Mouse (Mus musculus) stomach, postnatal 0 days (tissue): ENCODE data around the gene Cd24a. TPM values are rescaled to one million over a fixed set of nuclear protein-coding genes. Genes with fewer than 3 reads are reported as not detected.
A peak's percentile ranks its signal among the peaks of the same experiment; 100 is the strongest.

Experiments used
- ATAC-seq: fragments of 200-750 bp; cut with Nextera tagmentation; 2 replicates; pipeline ENCODE4 v1.8.0; 2017; ENCODE audit not compliant: low FRiP score, low TSS enrichment
- DNase-seq: peaks from one replicate; pipeline ENCODE4 v3.0.0-alpha.2; 2016; ENCODE audit warnings: low spot score
- H3K27ac ChIP-seq: fragments of 300-500 bp; sonication (generic); replicated peaks from 2 replicates; pipeline ENCODE4 v1.5.1; 2014; ENCODE audit warnings: mild to moderate bottlenecking, control low read depth
- H3K27me3 ChIP-seq: fragments of 300-500 bp; sonication (generic); 2 replicates; pipeline ENCODE4 v1.6.1; 2014; ENCODE audit warnings: low read length; ENCODE audit not compliant: control insufficient read depth, insufficient read depth
- H3K36me3 ChIP-seq: fragments of 300-500 bp; sonication (generic); 2 replicates; pipeline ENCODE4 v1.6.1; 2014; ENCODE audit warnings: low read length, mixed read lengths; ENCODE audit not compliant: control insufficient read depth, insufficient read depth
- H3K4me1 ChIP-seq: fragments of 300-500 bp; sonication (generic); replicated peaks from 2 replicates; pipeline ENCODE4 v1.6.1; 2014; ENCODE audit warnings: antibody characterized with exemption; ENCODE audit not compliant: control insufficient read depth, insufficient read depth
- H3K4me2 ChIP-seq: fragments of 300-500 bp; sonication (generic); replicated peaks from 2 replicates; pipeline ENCODE4 v1.6.1; 2014; ENCODE audit warnings: low read depth, mild to moderate bottlenecking, control low read depth, moderate library complexity
- H3K4me3 ChIP-seq: fragments of 300-500 bp; sonication (generic); 2 replicates; pipeline ENCODE4 v1.5.1; 2014; ENCODE audit warnings: low read depth, low read length, control low read depth
- H3K9ac ChIP-seq: fragments of 300-500 bp; sonication (generic); 2 replicates; pipeline ENCODE4 v1.6.1; 2014; ENCODE audit warnings: mild to moderate bottlenecking, low read length, control low read depth, mixed read lengths
- H3K9me3 ChIP-seq: fragments of 300-500 bp; sonication (generic); 2 replicates; pipeline ENCODE4 v1.6.1; 2016; ENCODE audit warnings: low read length; ENCODE audit not compliant: control insufficient read depth
- CTCF ChIP-seq: IDR thresholded peaks from 2 replicates; pipeline ENCODE4 v1.5.1; 2016; ENCODE audit warnings: antibody characterized with exemption, low read depth, mild to moderate bottlenecking, moderate library complexity
- EP300 ChIP-seq: optimal IDR thresholded peaks from 2 replicates; pipeline ENCODE3; 2016; ENCODE audit warnings: antibody characterized with exemption
- WGBS: fragments of 180-500 bp; shearing (Covaris S2); extraction: QIAGEN DNeasy Blood & Tissue Kit; methylation state at CpG from one replicate; pipeline ENCODE4 v1.1.7; 2014; 5-methylcytosine and 5-hydroxymethylcytosine counted together
- polyA plus RNA-seq: library from polyadenylated mRNA; unstranded; fragments of >200 nt; fragmentation: Nextera tagmentation; extraction: Ambion mirVana; gene quantifications from 2 replicates; pipeline ENCODE4 v1.2.1, GENCODE M21; 2015

Gene Cd24a
- 397 and 409 TPM in 2 replicates for polyA plus RNA-seq

DNA sequence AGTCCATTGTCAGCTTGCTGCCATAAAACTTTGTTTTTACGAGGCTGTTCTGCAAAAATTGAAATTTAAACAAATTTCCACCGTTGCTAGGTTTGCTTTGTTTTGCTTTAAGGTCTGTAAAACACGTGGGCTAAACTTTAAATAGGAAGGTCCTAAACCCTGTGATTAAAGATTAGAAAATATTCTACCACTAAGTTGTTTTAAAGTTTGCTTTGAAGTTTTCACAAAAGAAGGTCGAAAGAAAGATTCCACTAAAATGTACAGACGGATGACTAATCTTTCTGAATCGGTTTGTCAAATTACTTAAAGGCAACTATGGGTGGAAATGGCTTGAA, at the start of gene Cd24a:
Gene Cd24a (plus strand): TSS at position 288 of the 335 bp plus-strand sequence.
- TF ChIP-seq CTCF (no peak), EP300 (no peak)
- peak within 1 kb of the TSS; percentile 96 for H3K4me2 ChIP-seq
- DNase-seq (no peak), ATAC-seq (no peak)
- H3K9me3 ChIP-seq: no peaks in the 10 kb centered on the region
- WGBS: 3% methylated on average over 6 of the region's 6 CpGs
- H3K9ac ChIP-seq: peak within 1 kb of the TSS; percentile 69
- no peaks in the 10 kb centered on the region for H3K36me3 ChIP-seq
- H3K27me3 ChIP-seq: no peaks in the 10 kb centered on the region
- peak within 1 kb of the TSS; percentile 48 for H3K4me3 ChIP-seq
- no peaks in the 10 kb centered on the region for H3K4me1 ChIP-seq
- peak within 1 kb of the TSS; percentile 96 for H3K27ac ChIP-seq

DNA sequence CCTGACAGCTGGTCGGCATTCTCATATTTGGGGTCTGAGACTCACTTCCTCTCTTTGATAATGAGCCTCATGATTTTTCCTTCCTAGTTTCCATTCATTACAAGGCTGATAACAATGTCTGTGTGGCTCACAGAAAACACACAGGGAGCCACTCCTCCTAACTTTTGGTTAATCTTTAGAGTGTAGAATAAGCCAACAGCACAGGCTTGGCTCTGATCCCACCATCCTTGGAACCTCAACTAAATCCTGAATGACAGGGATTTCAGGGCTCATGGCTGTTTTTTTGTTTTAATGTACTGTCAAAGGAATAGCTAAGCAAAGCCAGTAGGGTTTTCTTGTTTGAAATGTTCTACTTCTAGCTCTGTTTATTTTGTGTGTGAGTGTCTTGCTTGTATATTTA, 43.7 kb upstream of the Cd24a start:
- Histone ChIP-seq H3K27me3 (no peaks in the 10 kb centered on the region), H3K36me3 (peaks cover 16% of the 10 kb centered on the region), H3K27ac (no peak overlapping the region), H3K9ac (no peak overlapping the region), H3K9me3 (no peaks in the 10 kb centered on the region), H3K4me3 (no peak overlapping the region), H3K4me1 (no peaks in the 10 kb centered on the region), H3K4me2 (no peak overlapping the region)
- DNase-seq (no peak), ATAC-seq (no peak)
- TF ChIP-seq EP300 (no peak), CTCF (no peak)
- WGBS: 46% methylated on average over 1 of the region's 1 CpGs

DNA sequence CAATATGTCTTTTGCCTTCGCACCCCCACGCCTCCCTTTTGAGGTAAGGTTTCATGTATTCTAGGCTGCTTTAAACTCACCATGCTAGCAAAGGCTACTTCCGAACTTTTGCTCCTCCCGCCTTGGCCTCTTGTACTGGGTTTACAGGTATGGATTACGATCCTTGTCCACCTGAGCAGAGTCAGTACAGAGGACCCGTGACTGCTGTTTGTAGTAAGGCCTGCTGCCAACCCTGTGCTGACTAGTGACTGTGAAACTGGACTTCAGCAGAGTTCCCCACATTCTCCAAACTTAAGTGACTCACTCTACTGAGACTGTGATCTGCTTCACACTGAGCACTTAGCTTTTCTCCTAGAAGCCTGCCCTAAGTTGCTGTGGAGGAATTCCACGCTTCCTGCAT, 40.4 kb upstream of the Cd24a start:
- Histone ChIP-seq H3K4me2 (no peak overlapping the region), H3K27me3 (no peaks in the 10 kb centered on the region), H3K4me3 (no peak overlapping the region), H3K27ac (no peak overlapping the region), H3K9ac (no peak overlapping the region), H3K9me3 (no peaks in the 10 kb centered on the region), H3K4me1 (no peaks in the 10 kb centered on the region), H3K36me3 (peaks cover 5% of the 10 kb centered on the region; the same call in 1 of the 2 replicates)
- WGBS: 86% methylated on average over 7 of the region's 7 CpGs
- no peak for DNase-seq
- TF ChIP-seq EP300: no peak
- no peak for TF ChIP-seq CTCF
- ATAC-seq: no peak

DNA sequence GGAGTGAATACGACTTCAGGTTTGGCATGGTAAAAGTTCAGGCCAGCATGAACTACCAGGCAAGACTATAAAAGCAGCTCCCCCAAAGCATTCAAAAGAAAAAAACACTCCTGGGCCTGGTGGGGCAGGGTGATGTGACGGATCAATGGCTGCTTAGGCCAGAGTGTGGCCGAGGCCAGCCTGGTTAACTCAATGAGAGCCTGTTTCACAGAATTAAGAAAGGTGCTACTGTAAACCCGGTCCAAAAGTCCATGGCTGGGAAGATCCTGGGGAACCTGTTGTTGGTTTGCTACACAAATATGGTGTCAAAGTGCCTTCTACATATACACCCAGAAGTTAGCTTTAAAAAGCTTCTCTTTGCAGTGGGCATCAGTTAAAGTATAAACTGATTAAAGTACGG, 39.3 kb upstream of the Cd24a start:
- H3K4me2 ChIP-seq: no peak overlapping the region
- 81% methylated on average over 5 of the region's 5 CpGs for WGBS
- DNase-seq: no peak
- no peaks in the 10 kb centered on the region for H3K27me3 ChIP-seq
- H3K4me3 ChIP-seq: no peak overlapping the region
- H3K27ac ChIP-seq: no peak overlapping the region
- TF ChIP-seq EP300: no peak
- no peaks in the 10 kb centered on the region for H3K9me3 ChIP-seq
- H3K36me3 ChIP-seq: no peaks in the 10 kb centered on the region; the same call in 1 of the 2 replicates
- ATAC-seq: no peak
- no peak overlapping the region for H3K9ac ChIP-seq
- no peaks in the 10 kb centered on the region for H3K4me1 ChIP-seq

DNA sequence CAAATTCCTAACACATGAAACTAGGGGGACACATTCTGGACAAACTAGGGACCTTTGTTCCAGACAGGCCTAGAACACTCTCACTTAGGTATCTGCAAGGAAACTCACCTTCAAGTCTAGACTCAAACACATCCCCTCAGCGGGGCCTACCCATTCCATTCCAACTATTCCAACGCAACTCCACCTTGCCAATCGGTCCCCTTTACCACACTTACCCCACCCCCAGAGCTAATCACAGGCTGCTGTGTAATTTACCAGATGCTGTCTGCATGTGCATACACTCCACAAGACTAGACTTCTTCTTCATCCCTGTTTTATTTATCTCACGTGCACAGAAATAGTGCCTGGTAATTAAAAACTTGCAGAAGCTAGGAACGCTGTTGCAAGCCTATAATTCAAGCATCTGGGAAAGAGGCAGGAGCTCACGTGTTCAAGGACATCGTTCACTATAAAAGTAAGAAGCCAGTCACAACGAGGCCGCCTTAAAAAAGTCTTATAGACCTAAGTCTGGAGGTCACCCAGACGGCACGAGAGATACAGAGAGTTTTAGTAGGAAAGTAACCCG, 38.3 kb upstream of the Cd24a start:
- H3K9me3 ChIP-seq: no peaks in the 10 kb centered on the region
- peak overlapping the region; percentile 67 for H3K4me2 ChIP-seq
- no peaks in the 10 kb centered on the region for H3K27me3 ChIP-seq
- H3K9ac ChIP-seq: peak overlapping the region; percentile 89
- H3K27ac ChIP-seq: peak overlapping the region; percentile 88
- no peaks in the 10 kb centered on the region; the same call in 1 of the 2 replicates for H3K36me3 ChIP-seq
- WGBS: 12% methylated on average over 12 of the region's 12 CpGs
- H3K4me3 ChIP-seq: peak overlapping the region; percentile 95
- no peaks in the 10 kb centered on the region for H3K4me1 ChIP-seq
- TF ChIP-seq CTCF (no peak), EP300 (no peak)
- ATAC-seq (no peak), DNase-seq (peak; percentile 26)

DNA sequence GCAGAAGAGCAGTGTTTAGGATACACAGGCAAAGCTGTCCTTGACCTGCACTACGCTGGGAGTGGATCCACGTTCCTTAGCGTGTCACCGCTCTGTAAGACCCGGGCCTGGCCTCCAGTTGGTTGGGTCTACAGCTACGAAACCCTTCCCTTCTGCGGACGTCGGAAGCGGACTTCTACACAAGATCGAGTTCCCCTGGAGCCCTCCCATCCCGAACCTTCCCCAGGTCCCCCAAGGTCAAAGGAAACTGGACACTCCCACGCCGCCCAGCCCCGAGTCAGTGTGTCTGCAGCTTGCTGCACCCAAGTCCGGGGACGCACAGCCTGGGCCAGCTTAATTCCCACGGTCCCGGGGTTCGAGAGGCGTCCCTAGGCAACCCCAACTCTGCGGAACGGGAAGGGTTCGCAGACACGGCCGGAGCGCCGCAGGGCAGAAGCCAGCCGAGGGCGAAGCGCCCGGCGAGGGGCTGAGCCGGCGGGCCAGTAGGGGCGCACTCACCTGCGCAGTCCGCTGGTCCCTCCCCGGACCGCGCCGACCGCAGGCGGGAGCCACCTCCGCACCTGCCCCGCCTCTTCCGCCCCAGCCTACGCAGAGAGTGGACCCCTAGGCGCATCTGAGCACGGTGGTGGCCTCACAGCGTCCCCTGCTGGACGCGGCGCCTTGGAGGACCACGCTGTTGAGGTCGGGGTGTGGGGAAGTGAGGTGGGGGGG, 37.5 kb upstream of the Cd24a start, which contains the start of gene 1700021F05Rik:
Gene 1700021F05Rik (minus strand): TSS at position 553 of the 711 bp plus-strand sequence.
- H3K27me3 ChIP-seq: no peaks in the 10 kb centered on the region
- H3K9ac ChIP-seq: peak within 1 kb of the TSS; percentile 89
- H3K9me3 ChIP-seq: no peaks in the 10 kb centered on the region
- 0% methylated on average over 43 of the region's 56 CpGs for WGBS
- H3K4me3 ChIP-seq: peak within 1 kb of the TSS; percentile 95
- peak within 1 kb of the TSS; percentile 67 for H3K4me2 ChIP-seq
- no peaks in the 10 kb centered on the region for H3K4me1 ChIP-seq
- peak; percentile 99 for ATAC-seq
- TF ChIP-seq CTCF (peak; percentile 84), EP300 (no peak)
- H3K36me3 ChIP-seq: no peaks in the 10 kb centered on the region; the same call in 1 of the 2 replicates
- DNase-seq: peak; percentile 97
- H3K27ac ChIP-seq: peak within 1 kb of the TSS; percentile 88
